Mouse (Mus musculus) left cerebral cortex, adult 11 months (tissue): ENCODE measurements around the gene Mrm2.
A peak's percentile ranks its signal among the peaks of the same experiment; 100 is the strongest.
"Not testable (repeated sequence)": the region's sequence is repeated elsewhere in the genome, so short reads cannot be mapped to it uniquely, and the experiment has no call there.

ENCODE experiments used
- DNase-seq: peaks from one replicate; pipeline ENCODE4 v3.0.0; 2022; ENCODE audit warnings: low spot score

The Mrm2 gene

DNA sequence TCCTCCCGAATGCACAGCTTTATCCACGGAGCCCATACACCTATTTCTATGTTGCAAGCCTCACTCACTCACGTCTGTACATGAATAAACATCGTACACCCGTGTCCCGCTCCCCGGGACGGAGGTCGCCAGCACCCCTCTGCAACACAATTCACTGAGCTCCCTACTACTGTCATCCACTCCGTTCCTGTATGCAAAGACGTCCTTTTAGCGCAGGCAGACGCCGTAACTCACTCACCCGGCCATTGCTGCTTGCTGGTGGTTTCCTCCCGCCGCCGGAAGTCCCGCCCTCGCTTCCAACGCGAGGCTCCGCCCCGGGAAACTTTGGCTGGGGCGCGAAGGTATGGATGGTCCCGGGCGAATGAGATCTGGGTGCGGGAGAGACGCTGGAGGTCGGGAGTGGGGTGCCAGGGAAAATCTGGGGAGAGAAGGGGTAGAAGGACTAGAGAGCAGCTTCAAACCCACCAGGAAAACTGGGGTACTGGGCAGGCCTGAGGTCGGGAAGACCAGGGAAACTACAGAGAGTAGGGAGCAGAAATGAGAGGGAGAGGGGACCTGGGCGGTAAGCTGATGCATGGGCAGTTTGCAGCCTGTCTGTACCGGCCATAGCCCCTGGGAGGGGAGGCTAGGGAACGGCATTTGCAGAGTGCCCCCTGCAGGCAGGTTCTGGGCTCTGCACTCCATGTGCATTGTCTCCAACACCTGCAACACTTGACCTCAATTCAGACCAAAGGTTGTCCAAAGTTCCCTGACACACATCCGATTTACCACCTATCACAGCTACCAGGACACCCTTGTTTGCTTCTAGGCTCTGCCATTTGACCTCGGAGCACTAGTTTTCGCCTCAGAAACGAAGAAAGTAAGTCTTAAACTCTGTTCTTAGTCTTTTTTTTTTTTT is at the start of gene Mrm2:
TSS of gene Mrm2 (minus strand) at position 284 of the 898 bp plus-strand sequence.
- peak; percentile 67 for DNase-seq

- no peak for DNase-seq
Measured at GRCm38 (mm10) chr5:140381156-140381555, 49.5 kb upstream of the Mrm2 start.

DNA sequence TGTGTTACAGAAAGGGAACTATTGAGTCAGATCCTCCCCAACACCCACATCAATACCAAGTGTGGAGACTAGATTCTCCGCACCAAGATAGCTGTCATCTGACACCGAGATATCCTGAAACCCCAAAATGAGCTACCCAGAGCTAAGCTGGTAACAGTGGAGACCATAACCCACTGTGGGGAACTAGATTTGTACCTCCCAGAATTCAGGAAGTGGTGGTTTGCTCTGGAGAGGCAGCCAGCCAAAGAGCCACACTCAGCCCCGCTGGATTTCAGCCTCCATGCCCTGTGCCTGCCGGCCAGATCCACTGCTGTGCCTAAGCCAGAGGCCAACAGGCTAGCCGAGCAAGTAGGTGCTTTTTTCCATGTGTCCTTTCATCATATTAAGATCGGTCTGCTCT is 47.6 kb upstream of the Mrm2 start:
- DNase-seq, result no peak

DNA sequence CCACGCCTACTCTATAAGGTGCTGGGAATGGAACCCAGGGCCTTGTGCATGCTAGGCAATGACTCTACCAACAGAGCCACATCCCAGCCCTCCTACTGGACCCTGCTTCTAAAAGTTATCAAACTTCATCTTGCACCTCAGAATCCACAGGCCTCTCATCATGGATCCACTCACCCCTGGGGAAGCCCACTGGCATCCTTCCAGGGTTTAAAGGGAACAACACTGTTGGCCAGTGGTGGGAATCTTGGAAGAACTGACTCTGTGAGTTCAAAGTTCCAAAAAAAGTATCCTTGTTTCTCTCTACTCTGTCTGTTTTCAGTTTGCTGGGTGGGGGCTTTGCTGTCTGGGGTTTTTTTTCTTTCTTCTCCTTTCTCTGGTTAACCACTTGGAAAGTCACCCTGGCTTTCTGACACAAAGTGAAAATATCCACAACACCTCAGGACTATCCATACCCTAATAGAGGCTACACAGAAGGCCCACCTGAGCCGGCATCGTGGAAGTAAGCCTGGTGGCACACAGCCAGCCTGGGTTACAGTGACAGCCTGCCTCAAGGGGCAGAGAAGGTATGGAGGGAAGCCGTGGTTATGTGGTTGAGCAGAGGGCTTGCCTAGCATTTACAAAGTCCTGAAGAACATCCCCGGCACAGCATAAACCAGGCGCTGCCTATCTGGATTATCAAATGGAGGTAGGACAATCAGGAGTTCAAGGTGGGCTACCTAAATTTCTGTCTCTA is 46.6 kb upstream of the Mrm2 start:
- DNase-seq, result no peak

DNA sequence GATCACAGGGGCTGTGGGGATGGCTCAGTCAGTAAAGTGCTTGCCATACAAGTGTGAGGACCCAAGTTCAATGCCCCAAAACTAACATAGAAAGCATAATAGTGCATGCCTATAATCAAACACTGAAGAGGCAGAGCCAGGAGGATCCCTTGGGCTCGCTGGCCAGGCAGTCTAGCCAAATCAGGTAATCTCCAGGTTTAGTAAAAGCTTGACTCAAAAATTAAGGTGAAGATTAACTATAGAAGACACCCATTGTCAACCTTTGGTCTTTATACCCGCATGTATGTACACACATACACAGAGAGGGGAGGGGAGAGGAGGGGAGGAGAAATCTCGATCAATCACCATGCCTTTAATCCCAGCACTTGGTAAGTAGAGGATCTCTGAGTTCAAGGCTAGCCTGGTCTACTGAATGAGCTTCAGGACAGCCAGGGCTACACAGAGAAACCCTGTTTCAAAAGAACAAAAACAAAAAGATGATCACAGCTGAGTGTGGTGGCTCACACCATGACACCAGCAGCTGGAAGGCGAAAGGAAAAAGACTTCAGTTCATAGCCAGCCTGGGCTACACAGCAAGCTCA is 43.6 kb upstream of the Mrm2 start:
- DNase-seq, result no peak

GRCm38 (mm10) chr5:140374226-140374625 is 42.5 kb upstream of the Mrm2 start:
- DNase-seq, result peak; percentile 5

- no peak for DNase-seq
Measured at GRCm38 (mm10) chr5:140373711-140374110, 42.0 kb upstream of the Mrm2 start.

GRCm38 (mm10) chr5:140371671-140372070 is 40.0 kb upstream of the Mrm2 start:
- peak; percentile 12 for DNase-seq

- no peak for DNase-seq
Measured at GRCm38 (mm10) chr5:140370446-140371254, 39.0 kb upstream of the Mrm2 start.

DNA sequence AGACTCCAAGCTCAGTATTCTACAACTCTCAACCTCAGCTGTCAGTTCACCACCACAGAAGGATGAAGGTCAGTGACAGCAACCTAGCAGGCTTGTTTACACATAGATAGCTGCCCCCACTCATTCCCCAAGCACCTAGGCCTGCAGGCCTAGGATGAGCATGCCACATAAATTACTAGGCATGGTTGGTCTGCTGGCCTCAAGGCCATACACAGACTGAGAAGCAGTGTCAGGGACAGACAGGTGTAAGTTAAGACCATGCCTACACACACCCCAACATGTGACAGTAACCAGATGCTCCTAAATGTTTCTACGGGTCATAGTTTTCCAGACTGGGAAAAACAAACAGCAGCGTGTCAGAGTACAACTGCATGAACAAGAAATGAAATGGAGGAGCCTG is 37.8 kb upstream of the Mrm2 start:
- DNase-seq, result no peak

DNA sequence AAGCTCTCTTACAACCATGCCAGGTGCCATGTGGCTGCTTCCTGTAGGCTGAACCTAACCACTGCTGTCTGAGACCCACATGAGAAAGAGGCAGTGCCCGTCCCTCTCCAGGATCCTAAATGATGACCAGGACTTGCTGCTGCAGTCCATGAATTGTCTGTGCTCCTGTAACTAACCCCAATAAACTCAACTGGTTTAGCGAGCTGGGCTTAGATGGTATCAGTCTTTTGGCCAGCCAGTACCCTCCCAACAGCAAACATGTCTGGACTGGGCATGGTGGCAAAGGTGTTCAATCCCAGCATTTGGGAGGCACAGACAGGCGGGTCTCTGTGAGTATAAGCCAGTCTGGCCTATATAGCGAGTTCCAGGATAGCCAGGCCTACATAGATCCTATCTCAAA is 37.2 kb upstream of the Mrm2 start:
- no peak for DNase-seq

DNA sequence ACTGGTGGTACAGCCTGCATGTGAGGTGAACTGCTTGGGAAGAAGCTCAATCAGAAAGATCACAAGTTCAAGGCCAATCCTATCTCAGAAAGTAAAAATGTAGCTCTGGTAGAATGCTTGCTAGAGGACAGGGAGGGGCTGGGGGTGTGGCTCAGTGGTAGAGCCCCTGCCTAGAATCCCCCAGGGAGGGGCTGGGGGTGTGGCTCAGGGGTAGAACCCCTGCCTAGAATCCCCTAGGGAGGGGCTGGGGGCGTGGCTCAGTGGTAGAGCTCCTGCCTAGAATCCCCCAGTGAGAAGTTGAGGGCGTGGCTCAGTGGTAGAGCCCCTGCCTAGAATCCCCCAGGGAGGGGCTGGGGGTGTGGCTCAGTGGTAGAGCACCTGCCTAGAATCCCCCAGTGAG is 36.4 kb upstream of the Mrm2 start:
- DNase-seq, result not testable (repeated sequence)

DNA sequence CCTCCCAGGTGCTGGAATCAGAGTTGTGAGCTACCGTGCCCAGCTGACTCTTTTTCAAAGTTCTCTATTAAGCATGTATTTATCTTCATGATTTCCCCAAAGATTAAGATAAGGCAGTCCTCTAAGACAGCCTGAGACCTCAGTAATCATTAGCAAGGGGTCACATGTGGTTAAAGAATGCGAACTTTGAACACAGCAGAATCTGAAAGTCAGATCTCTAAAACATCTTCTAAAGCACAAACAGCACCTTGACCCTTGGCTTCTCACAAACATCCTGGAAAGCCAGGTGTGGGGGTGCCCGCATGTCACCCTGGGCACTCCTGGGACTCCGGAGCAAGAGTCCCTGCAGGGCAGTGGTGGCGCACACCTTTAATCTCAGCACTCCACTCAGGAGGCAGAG is 32.7 kb upstream of the Mrm2 start:
- DNase-seq, result no peak

DNA sequence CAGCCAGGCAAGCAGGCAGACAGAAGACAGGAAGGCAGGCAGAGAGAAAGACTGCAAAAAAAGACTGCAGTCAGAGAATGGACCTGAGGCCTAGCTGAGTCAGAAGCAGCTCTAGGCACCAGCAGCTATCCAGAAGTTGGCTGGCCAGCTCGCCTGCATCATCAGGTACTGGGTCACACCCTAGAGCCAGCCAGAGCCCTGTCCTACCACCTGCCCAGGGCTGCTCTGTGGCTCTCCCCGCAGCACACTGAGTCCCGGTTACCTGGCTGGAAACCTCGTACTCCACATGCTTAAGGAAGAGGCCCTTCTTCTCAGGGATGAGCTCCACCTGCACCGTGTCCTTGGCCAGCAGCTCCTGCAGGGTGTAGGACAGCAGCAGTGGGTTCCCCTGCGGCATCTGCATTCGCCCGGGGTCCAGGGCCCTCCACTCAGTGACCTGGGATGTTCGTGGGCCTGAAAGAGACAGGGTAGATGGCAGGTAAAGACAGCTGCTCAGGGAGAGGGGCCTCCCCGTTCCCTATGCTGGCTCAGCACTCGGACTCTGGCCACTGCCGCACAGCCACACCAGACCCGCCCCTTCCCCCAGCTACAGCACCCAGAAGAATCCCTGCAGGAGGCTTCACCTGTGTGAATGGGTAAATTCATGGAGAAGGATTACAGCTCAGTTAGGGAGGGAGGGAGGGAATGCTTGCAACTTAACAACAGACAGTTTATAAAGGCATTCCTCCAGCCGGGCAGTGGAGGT is 28.4 kb upstream of the Mrm2 start:
- no peak for DNase-seq

- DNase-seq, result no peak
Measured at GRCm38 (mm10) chr5:140357466-140357865, 25.8 kb upstream of the Mrm2 start.

DNA sequence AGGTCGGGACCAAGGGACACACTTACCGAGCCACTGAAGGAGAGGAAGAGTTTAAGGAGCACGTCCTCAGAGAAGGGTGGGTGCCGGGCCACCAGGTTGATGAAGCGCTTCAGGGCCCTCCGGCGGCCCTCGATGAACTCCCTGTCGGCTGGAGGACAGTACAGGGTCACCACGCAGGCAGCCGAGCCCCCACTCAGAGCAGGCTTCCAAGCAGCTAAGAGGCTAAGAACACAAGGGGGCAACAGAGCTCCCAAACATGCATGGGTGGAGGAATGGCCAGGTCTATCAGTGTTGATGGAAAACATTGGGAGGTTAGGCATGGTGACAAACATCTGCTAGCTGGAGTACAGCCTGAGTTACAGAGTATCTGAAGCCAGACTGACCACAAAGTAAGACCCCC is 24.2 kb upstream of the Mrm2 start:
- no peak for DNase-seq

DNA sequence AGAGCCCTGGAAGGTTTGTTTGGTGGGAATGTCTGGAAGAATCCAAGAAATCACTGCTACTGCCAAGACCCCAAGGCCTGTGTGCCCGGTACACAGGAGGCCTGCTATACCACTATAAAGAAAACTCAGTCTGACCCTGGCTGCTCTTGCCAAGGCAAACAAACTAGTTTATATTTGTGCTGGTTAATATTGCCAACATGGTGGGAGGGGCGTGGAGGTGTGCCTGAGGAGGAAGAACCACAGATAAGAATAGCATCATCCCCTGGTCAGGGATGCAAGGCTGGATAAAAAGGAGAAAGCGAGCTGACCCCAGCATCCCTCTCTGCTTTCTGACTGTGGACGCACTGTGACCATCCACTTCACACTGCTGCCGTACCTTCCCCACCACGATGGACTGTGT is 20.7 kb upstream of the Mrm2 start:
- DNase-seq, result no peak

DNA sequence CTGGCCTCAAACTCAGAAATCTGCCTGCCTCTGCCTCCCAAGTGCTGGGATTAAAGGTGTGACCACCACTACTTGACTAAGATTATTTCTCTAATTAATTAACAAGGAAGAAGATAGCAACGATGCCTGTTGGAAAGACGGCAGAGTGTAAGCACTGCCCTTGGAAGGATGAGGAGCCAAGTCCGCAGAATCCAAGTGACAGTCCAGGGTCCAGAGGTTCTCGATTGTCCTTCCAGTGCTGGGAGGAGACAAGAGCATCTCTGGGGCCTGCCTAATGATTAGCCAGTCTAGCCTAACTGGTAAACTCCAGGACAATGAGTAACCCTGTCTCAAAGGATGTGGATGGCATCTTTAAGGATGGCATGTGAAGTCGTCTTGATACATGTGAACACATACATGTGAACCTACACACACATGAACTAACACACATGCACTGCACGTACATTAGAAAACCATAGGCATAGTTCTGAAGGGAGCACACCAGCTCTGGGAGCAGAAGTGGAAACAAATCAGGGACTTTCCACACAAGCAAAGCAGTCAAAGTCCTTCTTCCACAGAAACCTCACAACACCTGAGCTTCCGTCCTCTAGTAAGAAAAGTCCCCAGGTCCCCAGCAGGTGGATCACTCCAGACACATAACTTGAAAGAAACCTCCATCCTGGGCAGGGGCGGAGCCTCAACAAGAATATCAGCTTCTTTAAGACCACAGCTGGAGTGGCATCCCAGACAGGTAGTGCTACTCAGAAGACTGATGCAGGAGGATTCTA is 19.2 kb upstream of the Mrm2 start:
- DNase-seq, result no peak

GRCm38 (mm10) chr5:140349882-140350281 is 18.2 kb upstream of the Mrm2 start:
- no peak for DNase-seq

- no peak for DNase-seq
Measured at GRCm38 (mm10) chr5:140346050-140346449, 14.4 kb upstream of the Mrm2 start.

DNA sequence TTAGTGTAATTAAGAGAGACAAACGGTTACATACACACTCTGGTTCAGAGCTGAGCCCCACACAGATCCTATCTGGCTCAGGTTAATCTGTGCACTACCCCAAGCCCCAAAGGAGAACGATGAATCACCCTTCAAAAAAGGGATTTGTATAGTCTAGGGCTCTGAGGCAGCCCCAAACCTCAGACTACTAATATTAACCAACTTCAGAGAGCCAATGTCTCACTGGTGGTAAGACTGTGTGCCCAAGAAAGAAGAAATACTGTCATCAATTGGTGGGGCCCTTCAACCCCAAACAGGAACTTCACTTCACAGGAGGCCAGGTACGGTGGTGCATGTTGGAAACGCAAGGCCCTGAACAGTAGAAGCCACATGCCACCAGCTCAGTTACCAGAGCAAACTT is 13.5 kb upstream of the Mrm2 start:
- DNase-seq, result no peak
